Comparison of ENCODE assay signal across 13 mouse cellular contexts in the genomic region with DNA sequence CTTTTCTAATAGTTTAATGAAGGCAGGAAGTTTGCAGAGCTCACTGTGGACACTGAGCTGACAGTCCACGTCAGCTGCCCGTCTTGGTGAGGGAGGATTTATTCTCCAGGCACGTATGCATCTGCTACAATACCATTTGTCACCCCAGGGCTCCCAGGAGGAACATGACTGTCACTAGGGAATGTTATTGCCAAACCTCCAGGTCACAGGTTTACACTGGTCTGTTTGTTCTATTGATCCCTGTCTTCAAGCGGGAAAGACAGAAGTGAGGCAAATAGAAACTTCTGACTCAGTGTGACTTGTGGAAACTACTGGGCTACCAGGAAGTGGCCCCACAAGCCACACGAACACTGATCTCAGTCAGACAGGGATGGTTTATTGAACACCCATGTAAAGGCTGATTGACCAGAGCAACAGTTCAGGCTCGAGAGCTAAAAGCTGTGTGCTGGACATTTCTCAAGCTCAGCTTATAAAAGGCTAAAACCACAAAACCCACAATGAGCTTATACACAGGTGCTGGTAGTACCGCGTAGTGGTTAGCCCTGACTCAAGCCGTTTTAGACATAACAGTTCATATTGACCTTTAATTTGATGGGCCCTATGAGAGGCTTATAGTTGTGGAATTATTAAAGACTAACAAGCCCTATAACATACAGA. TPM values are rescaled to one million over a fixed set of nuclear protein-coding genes. Genes with fewer than 3 reads are reported as not detected.
DNase-seq lines count a peak whose midpoint lies in the region; ATAC-seq and TF ChIP-seq lines count a peak whose summit lies in the region.
"Had no signal": no experiment of that assay in that cellular context is flagged by ENCODE, and none has a peak within 500 bp of the region (broad histone marks: within the 10 kb centered on the region; RNA-seq: fewer than 3 reads in every experiment).

No protein-coding gene starts in this region.

- 77% methylated on average over 9 of the region's 9 CpGs for WGBS in heart, embryonic 10.5 days
- 50% methylated on average over 9 of the region's 9 CpGs for whole genome bisulfite sequencing in liver, embryonic 15.5 days (ENCODE audit: insufficient replicate concordance)
- WGBS in kidney, adult 2 months: 73% methylated on average over 9 of the region's 9 CpGs

- no peak for TF ChIP-seq CTCF in Patski (IDR thresholded peaks at IDR 0.05)
- TF ChIP-seq CTCF in kidney, adult 2 months (conservative IDR thresholded peaks at IDR 0.05; ENCODE audit: insufficient read depth, insufficient read length, low read depth, low read length): no peak

- no peak overlapping the region for H3K27ac ChIP-seq in heart, embryonic 10.5 days
- peak overlapping the region; percentile 31 for H3K27ac ChIP-seq in liver, embryonic 15.5 days (replicated peaks)
- no peak overlapping the region for H3K27ac ChIP-seq in kidney, adult 2 months (ENCODE audit: insufficient read depth, low read depth, low read length)
- H3K27ac ChIP-seq: forebrain, embryonic 15.5 days; limb, embryonic 15.5 days; midbrain, embryonic 15.5 days had no signal

- no peaks in the 10 kb centered on the region for H3K4me1 ChIP-seq in heart, embryonic 10.5 days
- no peaks in the 10 kb centered on the region for H3K4me1 ChIP-seq in liver, embryonic 15.5 days (replicated peaks)
- peaks cover 5% of the 10 kb centered on the region; the same call in 1 of the 2 replicates for H3K4me1 ChIP-seq in kidney, adult 2 months (ENCODE audit: control insufficient read depth, insufficient read depth, low read length)
- H3K4me1 ChIP-seq: forebrain, embryonic 15.5 days; midbrain, embryonic 15.5 days had no signal

- in situ Hi-C loops in Patski (cut with MboI; ENCODE audit: low pct_unique_long_range_greater_than_20kb): loop anchor here (5.0 kb wide), 1 partner anchor 166 kb away; no protein-coding TSS in a partner anchor

- peak; percentile 50 for DNase-seq in heart, adult 11 months
- DNase-seq in heart, embryonic 10.5 days (ENCODE audit: low spot score): no peak
- DNase-seq in 3134 (ENCODE audit: extremely low read depth, insufficient read length, low spot score) (peak; percentile 62), Patski (ENCODE audit: low read depth, low spot score) (no peak)
- no peak for DNase-seq in adrenal gland, postnatal 14 days
- DNase-seq in right cerebral cortex, postnatal 10 days (ENCODE audit: low spot score in 2 of 2): no peak
- DNase-seq in kidney, adult 2 months: no peak
- DNase-seq: gastrocnemius, postnatal 14 days; thymus, adult 18-20 months had no signal

- no peaks in the 10 kb centered on the region for H3K27me3 ChIP-seq in heart, embryonic 10.5 days (ENCODE audit: insufficient read depth, poor library complexity, severe bottlenecking)
- H3K27me3 ChIP-seq in Patski: no peaks in the 10 kb centered on the region
- no peaks in the 10 kb centered on the region for H3K27me3 ChIP-seq in liver, embryonic 15.5 days
- H3K27me3 ChIP-seq in kidney, adult 2 months (replicated peaks; ENCODE audit: control insufficient read depth, insufficient read depth, low read length): no peaks in the 10 kb centered on the region
- H3K27me3 ChIP-seq: forebrain, embryonic 15.5 days; limb, embryonic 15.5 days; midbrain, embryonic 15.5 days had no signal

- ATAC-seq in Patski: peak; percentile 27
- peak; percentile 79 for ATAC-seq in liver, embryonic 15.5 days (ENCODE audit: insufficient read depth)
- ATAC-seq: forebrain, embryonic 15.5 days; midbrain, embryonic 15.5 days had no signal

- CTCF ChIA-PET in Patski (lab: Charles Lee): interaction anchor here (0.9 to 1.1 kb wide), 2 partner anchors 7 to 171 kb away, joined by 3 read pairs; no protein-coding TSS in a partner anchor

- no peak for TF ChIP-seq POLR2A in kidney, adult 2 months (IDR thresholded peaks at IDR 0.05; ENCODE audit: low read depth, low read length)

- POLR2A ChIA-PET in Patski (lab: Charles Lee): interaction anchor here (0.9 kb wide), 1 partner anchor 11 kb away, joined by 3 read pairs; no protein-coding TSS in a partner anchor

- no peak overlapping the region for H3K4me3 ChIP-seq in heart, embryonic 10.5 days
- H3K4me3 ChIP-seq in liver, embryonic 15.5 days (replicated peaks): no peak overlapping the region
- H3K4me3 ChIP-seq in kidney, adult 2 months (ENCODE audit: insufficient read depth, low read depth, low read length): no peak overlapping the region
- H3K4me3 ChIP-seq: forebrain, embryonic 15.5 days; limb, embryonic 15.5 days; midbrain, embryonic 15.5 days had no signal

- no peaks in the 10 kb centered on the region for H3K36me3 ChIP-seq in heart, embryonic 10.5 days
- no peaks in the 10 kb centered on the region for H3K36me3 ChIP-seq in liver, embryonic 15.5 days (replicated peaks)
- H3K36me3 ChIP-seq in kidney, adult 2 months (ENCODE audit: control insufficient read depth, insufficient read depth, low read length): no peaks in the 10 kb centered on the region
- H3K36me3 ChIP-seq: forebrain, embryonic 15.5 days; limb, embryonic 15.5 days; midbrain, embryonic 15.5 days had no signal

- H3K9ac ChIP-seq in liver, embryonic 15.5 days: no peak overlapping the region
- H3K9ac ChIP-seq: forebrain, embryonic 15.5 days; limb, embryonic 15.5 days; midbrain, embryonic 15.5 days had no signal

- no peak overlapping the region for H3K4me2 ChIP-seq in liver, embryonic 15.5 days
- H3K4me2 ChIP-seq: forebrain, embryonic 15.5 days; limb, embryonic 15.5 days; midbrain, embryonic 15.5 days had no signal

- H3K9me3 ChIP-seq in heart, embryonic 10.5 days: no peaks in the 10 kb centered on the region
- H3K9me3 ChIP-seq in liver, embryonic 15.5 days (replicated peaks): no peaks in the 10 kb centered on the region
- H3K9me3 ChIP-seq: forebrain, embryonic 15.5 days; limb, embryonic 15.5 days; midbrain, embryonic 15.5 days had no signal

RNA-seq across cellular contexts. Expression of gene Metap2, which starts 49.1 kb away (rescaled TPM):
- polyA plus RNA-seq in heart, embryonic 10.5 days (2016; fragmentation: Nextera tagmentation; extraction: Ambion mirVana): 176 and 208 TPM in 2 replicates
- 282 TPM for polyA plus RNA-seq in Patski (2021)
- polyA plus RNA-seq in liver, embryonic 15.5 days (2015; fragmentation: Nextera tagmentation; extraction: Ambion mirVana): 150 and 162 TPM in 2 replicates
- total RNA-seq in adrenal gland, postnatal 14 days (2021): 239 and 243 TPM in 2 replicates
- 35.9 and 47.3 TPM in 2 replicates for polyA plus RNA-seq in kidney, adult 2 months (2012; rRNA removed)

Comparison
In these comparisons a context has a peak if more than half of its experiments do, and no peak if none do; other contexts are left out.
1. DNase-seq: peak in heart, adult 11 months (single experiment) and 3134 (single experiment); none in heart, embryonic 10.5 days (single experiment), Patski (single experiment), adrenal gland, postnatal 14 days (single experiment), right cerebral cortex, postnatal 10 days (0 of 2) and kidney, adult 2 months (single experiment).